Mouse (Mus musculus) effector memory CD4-positive, alpha-beta T cell, adult 7 months (primary cell): Measurements from ENCODE around the gene Ssxb6. TPM values are rescaled to one million over a fixed set of nuclear protein-coding genes. Genes with fewer than 3 reads are reported as not detected.

Source experiments
- polyA plus RNA-seq: library from polyadenylated mRNA; unstranded; fragments of 100-300 nt; shearing (Covaris generic); gene quantifications from one replicate; pipeline ENCODE4 v1.2.1, GENCODE M21; 2017

Ssxb6 gene
- polyA plus RNA-seq, result not detected

GRCm38 (mm10) chrX:8548155-8548554 lies at the start of gene Ssxb6:
Gene Ssxb6 (minus strand): TSS chrX:8548255.

GRCm38 (mm10) chrX:8591716-8592115 lies 43.7 kb upstream of the Ssxb6 start, which contains the start of gene Ssxb3:
Gene Ssxb3 (minus strand): TSS chrX:8591816.

GRCm38 (mm10) chrX:8524854-8525253 lies 23.2 kb downstream of the Ssxb6 start, which contains the start of gene Gm14459:
Gene Gm14459 (minus strand): TSS chrX:8524954.

Other genes with a start within 250 kb of the Ssxb6 start
- not detected for gene Ssxb10, start 220.8 kb downstream of the Ssxb6 start, polyA plus RNA-seq
- gene Ssxb9, start 181.3 kb downstream of the Ssxb6 start, polyA plus RNA-seq, result not detected
- not detected for gene Ssxb1, start 134.9 kb downstream of the Ssxb6 start, polyA plus RNA-seq
- not detected for gene Ssxb2, start 86.5 kb downstream of the Ssxb6 start, polyA plus RNA-seq
- gene Gm14459, start 23.3 kb downstream of the Ssxb6 start, polyA plus RNA-seq, result not detected
- gene Ssxb3, start 43.6 kb upstream of the Ssxb6 start, polyA plus RNA-seq, result not detected
- not detected for gene Ssxb8, start 142.6 kb upstream of the Ssxb6 start, polyA plus RNA-seq
- gene Ssx9, start 200.2 kb upstream of the Ssxb6 start, polyA plus RNA-seq, result not detected